Mouse (Mus musculus): ENCODE data around the gene Vtcn1. TPM values are rescaled to one million over a fixed set of nuclear protein-coding genes. Genes with fewer than 3 reads are reported as not detected.
"Not testable (repeated sequence)": the region's sequence is repeated elsewhere in the genome, so short reads cannot be mapped to it uniquely, and the experiment has no call there.

Gene Vtcn1
- polyA plus RNA-seq, 2 experiments, result not detected

- Histone ChIP-seq H3K9ac (replicated peaks) (no peak overlapping the region), H3K27ac (no peak overlapping the region), H3K9me3 (ENCODE audit: control insufficient read depth, low read length) (no peaks in the 10 kb centered on the region), H3K4me1 (replicated peaks; ENCODE audit: control insufficient read depth in 2 of 2, insufficient read depth in 2 of 2, low read length in 1 of 2) (peaks cover 0 to 6% of the 10 kb centered on the region in 2 experiments; a peak in 2 of 4 replicates), H3K27me3 (ENCODE audit: control insufficient read depth, insufficient read depth, low read length) (no peaks in the 10 kb centered on the region), H3K36me3 (replicated peaks; ENCODE audit: control insufficient read depth, insufficient read depth, low read depth) (no peaks in the 10 kb centered on the region), H3K4me2 (ENCODE audit: low read depth) (no peak overlapping the region), H3K4me3 (ENCODE audit: insufficient read depth in 1 of 2, low read depth in 2 of 2, low read length in 2 of 2) (no peak overlapping the region)
- TF ChIP-seq CTCF (IDR thresholded peaks at IDR 0.05; ENCODE audit: low read depth) (no peak), EP300 (IDR thresholded peaks at IDR 0.05; ENCODE audit: low read depth) (no peak)
- DNase-seq (ENCODE audit: low read depth in 3 of 3, low spot score in 3 of 3) (no peak), ATAC-seq (ENCODE audit: insufficient read depth) (no peak)
- WGBS (ENCODE audit: insufficient replicate concordance), result 63% methylated on average over 6 of the region's 6 CpGs
These were observed 19.3 kb upstream of the Vtcn1 start for GRCm38 (mm10) chr3:100805925-100806324.

GRCm38 (mm10) chr3:100810461-100810860, 14.8 kb upstream of the Vtcn1 start:
- H3K4me1 ChIP-seq (replicated peaks; ENCODE audit: control insufficient read depth in 2 of 2, insufficient read depth in 2 of 2, low read length in 1 of 2), result peaks cover 0 to 10% of the 10 kb centered on the region in 2 experiments; a peak in 2 of 4 replicates
- no peaks in the 10 kb centered on the region for H3K9me3 ChIP-seq (ENCODE audit: control insufficient read depth, low read length)
- no peak overlapping the region for H3K4me3 ChIP-seq (ENCODE audit: insufficient read depth in 1 of 2, low read depth in 2 of 2, low read length in 2 of 2)
- no peaks in the 10 kb centered on the region for H3K27me3 ChIP-seq (ENCODE audit: control insufficient read depth, insufficient read depth, low read length)
- H3K36me3 ChIP-seq (replicated peaks; ENCODE audit: control insufficient read depth, insufficient read depth, low read depth), result no peaks in the 10 kb centered on the region
- DNase-seq (ENCODE audit: low read depth in 3 of 3, low spot score in 3 of 3), result no peak
- ATAC-seq (ENCODE audit: insufficient read depth), result no peak
- TF ChIP-seq CTCF (IDR thresholded peaks at IDR 0.05; ENCODE audit: low read depth) (no peak), EP300 (IDR thresholded peaks at IDR 0.05; ENCODE audit: low read depth) (no peak)
- no peak overlapping the region for H3K4me2 ChIP-seq (ENCODE audit: low read depth)
- WGBS (ENCODE audit: insufficient replicate concordance), result 58% methylated on average over 2 of the region's 2 CpGs
- no peak overlapping the region for H3K27ac ChIP-seq
- H3K9ac ChIP-seq (replicated peaks), result no peak overlapping the region

GRCm38 (mm10) chr3:100811836-100812235, 13.4 kb upstream of the Vtcn1 start:
- Histone ChIP-seq H3K27me3 (ENCODE audit: control insufficient read depth, insufficient read depth, low read length) (no peaks in the 10 kb centered on the region), H3K9ac (replicated peaks) (no peak overlapping the region), H3K9me3 (ENCODE audit: control insufficient read depth, low read length) (no peaks in the 10 kb centered on the region), H3K4me2 (ENCODE audit: low read depth) (no peak overlapping the region), H3K27ac (no peak overlapping the region), H3K36me3 (replicated peaks; ENCODE audit: control insufficient read depth, insufficient read depth, low read depth) (no peaks in the 10 kb centered on the region), H3K4me1 (replicated peaks; ENCODE audit: control insufficient read depth in 2 of 2, insufficient read depth in 2 of 2, low read length in 1 of 2) (peaks cover 0 to 11% of the 10 kb centered on the region in 2 experiments; a peak in 2 of 4 replicates), H3K4me3 (ENCODE audit: insufficient read depth in 1 of 2, low read depth in 2 of 2, low read length in 2 of 2) (no peak overlapping the region)
- 34% methylated on average over 2 of the region's 2 CpGs for WGBS (ENCODE audit: insufficient replicate concordance)
- TF ChIP-seq EP300 (IDR thresholded peaks at IDR 0.05; ENCODE audit: low read depth) (no peak), CTCF (IDR thresholded peaks at IDR 0.05; ENCODE audit: low read depth) (no peak)
- ATAC-seq (ENCODE audit: insufficient read depth) (no peak), DNase-seq (ENCODE audit: low read depth in 3 of 3, low spot score in 3 of 3) (no peak)

- H3K9ac ChIP-seq (replicated peaks); H3K4me2 ChIP-seq (ENCODE audit: low read depth); H3K27me3 ChIP-seq (ENCODE audit: control insufficient read depth, insufficient read depth, low read length); ATAC-seq (ENCODE audit: insufficient read depth); DNase-seq (ENCODE audit: low read depth in 3 of 3, low spot score in 3 of 3); H3K4me3 ChIP-seq (ENCODE audit: insufficient read depth in 1 of 2, low read depth in 2 of 2, low read length in 2 of 2); H3K4me1 ChIP-seq (replicated peaks; ENCODE audit: control insufficient read depth in 2 of 2, insufficient read depth in 2 of 2, low read length in 1 of 2); H3K27ac ChIP-seq; H3K36me3 ChIP-seq (replicated peaks; ENCODE audit: control insufficient read depth, insufficient read depth, low read depth); H3K9me3 ChIP-seq (ENCODE audit: control insufficient read depth, low read length): not testable (repeated sequence)
- WGBS (ENCODE audit: insufficient replicate concordance), result 7% methylated on average over 1 of the region's 1 CpGs
These were observed 9.8 kb upstream of the Vtcn1 start for GRCm38 (mm10) chr3:100815490-100815889.

GRCm38 (mm10) chr3:100818709-100819108, 6.5 kb upstream of the Vtcn1 start:
- 38% methylated on average over 4 of the region's 4 CpGs for WGBS (ENCODE audit: insufficient replicate concordance)
- H3K27ac ChIP-seq, result no peak overlapping the region

More at GRCm38 (mm10) chr3:100818709-100819108, 6.5 kb upstream of the Vtcn1 start:
- Histone ChIP-seq H3K4me1 (replicated peaks; ENCODE audit: control insufficient read depth in 2 of 2, insufficient read depth in 2 of 2, low read length in 1 of 2) (peaks cover 0 to 5% of the 10 kb centered on the region in 2 experiments; a peak in 2 of 4 replicates), H3K4me2 (ENCODE audit: low read depth) (no peak overlapping the region), H3K4me3 (ENCODE audit: insufficient read depth in 1 of 2, low read depth in 2 of 2, low read length in 2 of 2) (no peak overlapping the region), H3K9me3 (ENCODE audit: control insufficient read depth, low read length) (no peaks in the 10 kb centered on the region), H3K9ac (replicated peaks) (no peak overlapping the region), H3K27me3 (ENCODE audit: control insufficient read depth, insufficient read depth, low read length) (no peaks in the 10 kb centered on the region), H3K36me3 (replicated peaks; ENCODE audit: control insufficient read depth, insufficient read depth, low read depth) (no peaks in the 10 kb centered on the region)
- no peak for ATAC-seq (ENCODE audit: insufficient read depth)
- no peak for DNase-seq (ENCODE audit: low read depth in 3 of 3, low spot score in 3 of 3)
- no peak for TF ChIP-seq EP300 (IDR thresholded peaks at IDR 0.05; ENCODE audit: low read depth)
- no peak for TF ChIP-seq CTCF (IDR thresholded peaks at IDR 0.05; ENCODE audit: low read depth)
